Mouse (Mus musculus) brain, embryonic 14.5 days (tissue): ENCODE data around the gene Tac4. TPM values are rescaled to one million over a fixed set of nuclear protein-coding genes. Genes with fewer than 3 reads are reported as not detected.
A peak's percentile ranks its signal among the peaks of the same experiment; 100 is the strongest.

ENCODE experiments used
- DNase-seq: peaks from one replicate; pipeline ENCODE4 v3.0.0-alpha.2; 2011; ENCODE audit warnings: low read depth
- CTCF ChIP-seq: fragments of 200-500 bp; IDR thresholded peaks from 2 replicates; pipeline ENCODE4 v1.5.1; 2012; ENCODE audit warnings: inconsistent platforms, mild to moderate bottlenecking, moderate library complexity, borderline replicate concordance; ENCODE audit not compliant: insufficient read depth, insufficient read length; ENCODE audit errors: extremely low read depth
- POLR2A ChIP-seq: fragments of 200-500 bp; IDR thresholded peaks from 2 replicates; pipeline ENCODE4 v1.6.1; 2012; ENCODE audit warnings: mild to moderate bottlenecking, inconsistent platforms, borderline replicate concordance; ENCODE audit not compliant: poor library complexity, insufficient read depth, insufficient read length, severe bottlenecking; ENCODE audit errors: extremely low read depth
- polyA plus RNA-seq: library from polyadenylated mRNA; depleted of rRNA; stranded (reverse); fragments of >200 nt; gene quantifications from 2 replicates; pipeline ENCODE4 v1.2.3, GENCODE M21; 2012; rRNA removed

The Tac4 gene
- not detected in 2 replicates for polyA plus RNA-seq

GRCm38 (mm10) chr11:95261178-95261751, at the start of gene Tac4:
Gene Tac4, plus strand, starts transcription at chr11:95261529.
- TF ChIP-seq POLR2A (no peak), CTCF (no peak)
- DNase-seq, result no peak

GRCm38 (mm10) chr11:95213607-95214006, 47.7 kb upstream of the Tac4 start:
- DNase-seq, result no peak
- TF ChIP-seq POLR2A, result no peak
- TF ChIP-seq CTCF, result no peak

- no peak for TF ChIP-seq POLR2A
- no peak for TF ChIP-seq CTCF
- peak; percentile 14 for DNase-seq
Observed at GRCm38 (mm10) chr11:95214305-95214704, 47.0 kb upstream of the Tac4 start.

- DNase-seq, result no peak
- TF ChIP-seq CTCF (no peak), POLR2A (no peak)
Observed at GRCm38 (mm10) chr11:95216193-95216592, 45.1 kb upstream of the Tac4 start.

- DNase-seq, result no peak
- TF ChIP-seq CTCF (no peak), POLR2A (no peak)
Observed at GRCm38 (mm10) chr11:95219111-95219510, 42.2 kb upstream of the Tac4 start.

GRCm38 (mm10) chr11:95223473-95223872, 37.9 kb upstream of the Tac4 start:
- peak; percentile 44 for DNase-seq
- TF ChIP-seq POLR2A (no peak), CTCF (no peak)

- TF ChIP-seq POLR2A, result no peak
- DNase-seq, result no peak
Observed at GRCm38 (mm10) chr11:95224124-95224893, 37.0 kb upstream of the Tac4 start.

- no peak for DNase-seq
- TF ChIP-seq POLR2A, result no peak
Observed at GRCm38 (mm10) chr11:95225448-95225847, 35.9 kb upstream of the Tac4 start.

GRCm38 (mm10) chr11:95227467-95227866, 33.9 kb upstream of the Tac4 start:
- no peak for DNase-seq
- TF ChIP-seq CTCF (no peak), POLR2A (no peak)

- DNase-seq, result peak; percentile 68
- TF ChIP-seq CTCF (peak; percentile 82), POLR2A (no peak)
Observed at GRCm38 (mm10) chr11:95231688-95232328, 29.5 kb upstream of the Tac4 start.

- DNase-seq, result no peak
- no peak for TF ChIP-seq POLR2A
- no peak for TF ChIP-seq CTCF
Observed at GRCm38 (mm10) chr11:95232329-95232696, 29.0 kb upstream of the Tac4 start.

- no peak for TF ChIP-seq CTCF
- TF ChIP-seq POLR2A, result no peak
Observed at GRCm38 (mm10) chr11:95238477-95238876, 22.9 kb upstream of the Tac4 start.

More at GRCm38 (mm10) chr11:95238477-95238876, 22.9 kb upstream of the Tac4 start:
- no peak for DNase-seq
